Mouse (Mus musculus): ENCODE measurements around the gene Tfdp2. TPM values are rescaled to one million over a fixed set of nuclear protein-coding genes. Genes with fewer than 3 reads are reported as not detected.
"Not testable (repeated sequence)": the region's sequence is repeated elsewhere in the genome, so short reads cannot be mapped to it uniquely, and the experiment has no call there.

Gene Tfdp2
- polyA plus RNA-seq, 1 experiment from 2014 or later: 64.9 TPM

DNA sequence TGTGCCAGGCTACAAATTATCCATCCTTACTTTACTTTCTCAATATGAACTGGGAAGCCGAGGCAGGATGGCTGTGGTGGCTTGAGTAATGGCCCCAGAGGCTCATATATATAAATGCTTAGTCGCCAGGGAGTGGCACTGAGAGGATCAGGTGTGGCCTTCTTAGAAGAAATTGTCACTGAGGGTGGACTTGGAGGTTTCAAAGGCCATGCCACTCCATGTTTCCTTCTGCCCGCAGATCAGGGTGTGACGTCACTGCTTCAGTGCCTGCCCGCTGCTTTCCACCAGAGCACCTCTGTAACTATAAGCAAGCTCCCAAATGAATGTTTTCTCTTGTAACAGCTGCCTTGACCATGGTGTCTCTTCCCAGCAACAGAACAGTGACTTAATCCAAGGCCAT, 135.1 kb downstream of the Tfdp2 start:
- Histone ChIP-seq H3K27ac (ENCODE audit: low read depth, low read length) (no peak overlapping the region), H3K9me3 (ENCODE audit: control insufficient read depth, low read length) (no peaks in the 10 kb centered on the region), H3K4me1 (ENCODE audit: control insufficient read depth, insufficient read depth, low read length) (no peaks in the 10 kb centered on the region), H3K27me3 (ENCODE audit: control insufficient read depth, insufficient read depth, low read length) (no peaks in the 10 kb centered on the region), H3K36me3 (ENCODE audit: control insufficient read depth, insufficient read depth, low read length) (peaks cover 2% of the 10 kb centered on the region), H3K4me2 (ENCODE audit: low read depth) (no peak overlapping the region), H3K9ac (ENCODE audit: low read length) (no peak overlapping the region), H3K4me3 (ENCODE audit: low read depth, low read length) (no peak overlapping the region)
- WGBS: 93% methylated on average over 5 of the region's 5 CpGs
- DNase-seq (ENCODE audit: low spot score): no peak
- ATAC-seq (ENCODE audit: insufficient read depth, low FRiP score, low TSS enrichment): no peak

DNA sequence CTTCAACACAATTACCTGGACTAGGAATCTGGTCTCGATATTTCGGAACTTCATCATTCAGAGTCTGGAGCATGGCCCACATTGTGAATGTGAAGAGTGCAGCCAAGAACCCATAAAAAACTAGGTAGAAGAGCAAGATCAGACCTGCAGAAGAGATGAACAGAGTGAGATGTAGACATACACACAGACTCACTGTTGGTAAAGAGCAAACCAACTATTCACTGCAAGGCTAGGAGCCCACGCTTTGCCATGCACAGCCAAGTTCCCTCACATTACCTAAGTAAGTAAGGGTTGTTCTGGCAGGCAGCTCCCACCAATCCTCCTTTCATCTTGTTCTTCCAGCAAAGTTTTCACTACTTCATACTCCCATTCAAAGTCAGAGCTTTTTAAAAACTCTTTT, 149.7 kb downstream of the Tfdp2 start:
- 96% methylated on average over 3 of the region's 3 CpGs for WGBS
- Histone ChIP-seq H3K27ac (ENCODE audit: low read depth, low read length) (no peak overlapping the region), H3K4me2 (ENCODE audit: low read depth) (no peak overlapping the region), H3K36me3 (ENCODE audit: control insufficient read depth, insufficient read depth, low read length) (no peaks in the 10 kb centered on the region), H3K9ac (ENCODE audit: low read length) (no peak overlapping the region), H3K9me3 (ENCODE audit: control insufficient read depth, low read length) (no peaks in the 10 kb centered on the region), H3K27me3 (ENCODE audit: control insufficient read depth, insufficient read depth, low read length) (no peaks in the 10 kb centered on the region), H3K4me1 (ENCODE audit: control insufficient read depth, insufficient read depth, low read length) (no peaks in the 10 kb centered on the region), H3K4me3 (ENCODE audit: low read depth, low read length) (no peak overlapping the region)
- no peak for ATAC-seq (ENCODE audit: insufficient read depth, low FRiP score, low TSS enrichment)
- no peak for DNase-seq (ENCODE audit: low spot score)

- no peaks in the 10 kb centered on the region for H3K4me1 ChIP-seq (ENCODE audit: control insufficient read depth, insufficient read depth, low read length)
These were observed 152.8 kb downstream of the Tfdp2 start for GRCm38 (mm10) chr9:96348885-96349284.

GRCm38 (mm10) chr9:96350010-96350409, 153.9 kb downstream of the Tfdp2 start:
- Histone ChIP-seq H3K4me3 (ENCODE audit: low read depth, low read length) (no peak overlapping the region), H3K27ac (ENCODE audit: low read depth, low read length) (no peak overlapping the region), H3K4me2 (ENCODE audit: low read depth) (no peak overlapping the region), H3K4me1 (ENCODE audit: control insufficient read depth, insufficient read depth, low read length) (no peaks in the 10 kb centered on the region), H3K9me3 (ENCODE audit: control insufficient read depth, low read length) (no peaks in the 10 kb centered on the region), H3K9ac (ENCODE audit: low read length) (no peak overlapping the region), H3K27me3 (ENCODE audit: control insufficient read depth, insufficient read depth, low read length) (no peaks in the 10 kb centered on the region), H3K36me3 (ENCODE audit: control insufficient read depth, insufficient read depth, low read length) (no peaks in the 10 kb centered on the region)
- peak; percentile 22 for DNase-seq (ENCODE audit: low spot score)
- 56% methylated on average over 4 of the region's 4 CpGs for WGBS
- ATAC-seq (ENCODE audit: insufficient read depth, low FRiP score, low TSS enrichment): 0 out of 2 replicates have a peak, but pooled peaks have one; percentile 23

More at GRCm38 (mm10) chr9:96348885-96349284, 152.8 kb downstream of the Tfdp2 start:
- H3K36me3 ChIP-seq (ENCODE audit: control insufficient read depth, insufficient read depth, low read length): no peaks in the 10 kb centered on the region
- no peak overlapping the region for H3K4me3 ChIP-seq (ENCODE audit: low read depth, low read length)
- 94% methylated on average over 5 of the region's 5 CpGs for WGBS
- DNase-seq (ENCODE audit: low spot score): no peak
- no peak for ATAC-seq (ENCODE audit: insufficient read depth, low FRiP score, low TSS enrichment)
- no peaks in the 10 kb centered on the region for H3K27me3 ChIP-seq (ENCODE audit: control insufficient read depth, insufficient read depth, low read length)
- no peak overlapping the region for H3K9ac ChIP-seq (ENCODE audit: low read length)
- H3K27ac ChIP-seq (ENCODE audit: low read depth, low read length): no peak overlapping the region
- H3K9me3 ChIP-seq (ENCODE audit: control insufficient read depth, low read length): no peaks in the 10 kb centered on the region
- H3K4me2 ChIP-seq (ENCODE audit: low read depth): no peak overlapping the region

DNA sequence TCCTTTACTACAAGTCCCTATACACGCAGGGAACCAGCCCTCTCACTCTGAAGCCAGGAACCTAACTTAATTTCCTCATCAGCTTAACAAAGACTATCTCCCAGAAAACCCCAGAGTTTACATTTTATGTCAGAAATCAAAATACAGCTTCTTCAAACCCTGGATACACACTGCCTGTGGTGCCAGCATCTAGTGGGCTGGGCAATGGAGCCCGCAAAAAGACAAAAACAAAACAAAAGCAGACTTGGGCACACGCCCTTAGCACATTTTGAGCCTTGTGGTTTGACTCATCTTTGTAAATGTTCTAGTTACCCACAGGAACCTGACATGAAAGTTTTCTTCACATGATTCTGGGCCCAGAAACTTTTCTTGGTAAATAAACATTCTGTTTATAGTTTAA, 154.4 kb downstream of the Tfdp2 start:
- ATAC-seq (ENCODE audit: insufficient read depth, low FRiP score, low TSS enrichment) (no peak), DNase-seq (ENCODE audit: low spot score) (no peak)
- no peaks in the 10 kb centered on the region for H3K4me1 ChIP-seq (ENCODE audit: control insufficient read depth, insufficient read depth, low read length)
- WGBS: 62% methylated on average over 3 of the region's 3 CpGs
- no peak overlapping the region for H3K4me2 ChIP-seq (ENCODE audit: low read depth)
- no peak overlapping the region for H3K9ac ChIP-seq (ENCODE audit: low read length)
- H3K27ac ChIP-seq (ENCODE audit: low read depth, low read length): no peak overlapping the region
- H3K4me3 ChIP-seq (ENCODE audit: low read depth, low read length): no peak overlapping the region
- H3K36me3 ChIP-seq (ENCODE audit: control insufficient read depth, insufficient read depth, low read length): no peaks in the 10 kb centered on the region
- H3K27me3 ChIP-seq (ENCODE audit: control insufficient read depth, insufficient read depth, low read length): no peaks in the 10 kb centered on the region
- H3K9me3 ChIP-seq (ENCODE audit: control insufficient read depth, low read length): no peaks in the 10 kb centered on the region

- not testable (repeated sequence) for H3K27ac ChIP-seq (ENCODE audit: low read depth, low read length); H3K9me3 ChIP-seq (ENCODE audit: control insufficient read depth, low read length); ATAC-seq (ENCODE audit: insufficient read depth, low FRiP score, low TSS enrichment); H3K27me3 ChIP-seq (ENCODE audit: control insufficient read depth, insufficient read depth, low read length); H3K4me2 ChIP-seq (ENCODE audit: low read depth); H3K9ac ChIP-seq (ENCODE audit: low read length); DNase-seq (ENCODE audit: low spot score); H3K4me3 ChIP-seq (ENCODE audit: low read depth, low read length); H3K36me3 ChIP-seq (ENCODE audit: control insufficient read depth, insufficient read depth, low read length); H3K4me1 ChIP-seq (ENCODE audit: control insufficient read depth, insufficient read depth, low read length)
- 86% methylated on average over 6 of the region's 6 CpGs for WGBS
These were observed 155.7 kb downstream of the Tfdp2 start for GRCm38 (mm10) chr9:96351771-96352170.

DNA sequence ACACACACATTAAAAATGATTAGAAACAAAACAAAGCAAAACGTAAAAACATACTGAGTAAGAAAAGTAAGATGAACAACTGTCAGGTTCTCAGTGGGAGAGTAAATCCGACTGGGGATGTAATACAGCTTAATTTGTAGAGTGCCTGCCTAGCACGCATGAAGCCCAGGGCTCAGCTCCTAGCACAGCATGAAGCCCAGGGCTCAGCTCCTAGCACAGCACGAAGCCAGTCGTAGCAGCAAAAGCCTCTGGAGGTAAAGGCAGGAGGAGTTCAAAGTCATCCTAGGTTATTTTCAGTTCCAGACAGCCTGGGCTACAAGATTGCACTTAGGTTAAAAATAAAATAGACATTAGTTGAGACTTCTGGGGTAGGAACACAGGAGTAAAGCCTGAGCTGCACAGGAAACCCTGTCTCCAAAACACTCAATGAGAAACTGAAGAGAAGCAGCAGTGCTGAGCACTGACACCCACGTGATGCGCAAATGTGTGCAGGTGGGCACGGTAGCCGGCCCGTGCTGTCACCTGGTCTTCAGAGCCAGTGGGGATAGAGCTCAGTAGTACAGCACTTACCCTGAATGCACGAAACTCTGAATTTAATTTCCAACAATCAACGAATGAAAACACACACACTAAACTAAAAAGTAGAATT, 157.2 kb downstream of the Tfdp2 start:
- no peak for DNase-seq (ENCODE audit: low spot score)
- Histone ChIP-seq H3K36me3 (ENCODE audit: control insufficient read depth, insufficient read depth, low read length) (no peaks in the 10 kb centered on the region), H3K4me3 (ENCODE audit: low read depth, low read length) (no peak overlapping the region), H3K27me3 (ENCODE audit: control insufficient read depth, insufficient read depth, low read length) (no peaks in the 10 kb centered on the region), H3K4me1 (ENCODE audit: control insufficient read depth, insufficient read depth, low read length) (no peaks in the 10 kb centered on the region), H3K27ac (ENCODE audit: low read depth, low read length) (no peak overlapping the region), H3K4me2 (ENCODE audit: low read depth) (no peak overlapping the region), H3K9ac (ENCODE audit: low read length) (no peak overlapping the region), H3K9me3 (ENCODE audit: control insufficient read depth, low read length) (no peaks in the 10 kb centered on the region)
- ATAC-seq (ENCODE audit: insufficient read depth, low FRiP score, low TSS enrichment): no peak
- 81% methylated on average over 12 of the region's 12 CpGs for WGBS

GRCm38 (mm10) chr9:96353799-96354198, 157.7 kb downstream of the Tfdp2 start:
- WGBS: 85% methylated on average over 8 of the region's 8 CpGs
- no peaks in the 10 kb centered on the region for H3K36me3 ChIP-seq (ENCODE audit: control insufficient read depth, insufficient read depth, low read length)
- no peaks in the 10 kb centered on the region for H3K9me3 ChIP-seq (ENCODE audit: control insufficient read depth, low read length)
- H3K4me1 ChIP-seq (ENCODE audit: control insufficient read depth, insufficient read depth, low read length): no peaks in the 10 kb centered on the region
- DNase-seq (ENCODE audit: low spot score): no peak
- no peak for ATAC-seq (ENCODE audit: insufficient read depth, low FRiP score, low TSS enrichment)
- no peak overlapping the region for H3K27ac ChIP-seq (ENCODE audit: low read depth, low read length)
- H3K4me3 ChIP-seq (ENCODE audit: low read depth, low read length): no peak overlapping the region
- H3K4me2 ChIP-seq (ENCODE audit: low read depth): no peak overlapping the region
- H3K9ac ChIP-seq (ENCODE audit: low read length): no peak overlapping the region
- H3K27me3 ChIP-seq (ENCODE audit: control insufficient read depth, insufficient read depth, low read length): no peaks in the 10 kb centered on the region

- Histone ChIP-seq H3K9ac (ENCODE audit: low read length) (no peak overlapping the region), H3K4me3 (ENCODE audit: low read depth, low read length) (no peak overlapping the region), H3K9me3 (ENCODE audit: control insufficient read depth, low read length) (no peaks in the 10 kb centered on the region), H3K4me2 (ENCODE audit: low read depth) (no peak overlapping the region), H3K27ac (ENCODE audit: low read depth, low read length) (no peak overlapping the region), H3K27me3 (ENCODE audit: control insufficient read depth, insufficient read depth, low read length) (no peaks in the 10 kb centered on the region), H3K36me3 (ENCODE audit: control insufficient read depth, insufficient read depth, low read length) (no peaks in the 10 kb centered on the region), H3K4me1 (ENCODE audit: control insufficient read depth, insufficient read depth, low read length) (peaks cover 11% of the 10 kb centered on the region)
- DNase-seq (ENCODE audit: low spot score): no peak
- ATAC-seq (ENCODE audit: insufficient read depth, low FRiP score, low TSS enrichment): no peak
- 90% methylated on average over 3 of the region's 3 CpGs for WGBS
These were observed 164.0 kb downstream of the Tfdp2 start for GRCm38 (mm10) chr9:96360056-96360455.
